Mouse (Mus musculus): Measurements from ENCODE around the gene F13b.

The F13b gene

DNA sequence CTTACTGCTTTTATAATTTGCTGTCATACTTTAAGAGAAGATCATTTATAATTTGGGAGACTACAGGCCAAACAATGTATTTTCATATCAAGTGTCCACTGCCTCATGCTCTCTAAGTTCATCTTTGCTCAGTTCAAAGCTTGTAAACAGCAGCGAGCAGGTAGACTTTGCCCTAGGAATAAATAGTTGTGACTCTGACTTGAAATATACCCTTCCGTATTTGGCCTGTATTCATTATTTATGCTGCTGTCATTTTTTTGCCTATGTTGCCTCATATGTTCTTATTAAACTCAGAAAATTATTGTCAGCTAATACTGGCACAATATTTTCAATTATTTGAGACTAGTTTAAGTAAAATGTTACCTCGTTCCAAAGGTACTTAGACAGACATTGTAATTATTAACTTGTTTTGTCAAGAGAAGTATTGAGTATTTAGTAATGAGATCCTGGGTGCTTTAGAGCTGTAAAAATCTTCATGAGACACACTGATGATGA lies at the start of gene F13b:
F13b (plus strand) TSS at position 445 of the 495 bp plus-strand sequence.
- no peak for DNase-seq

DNA sequence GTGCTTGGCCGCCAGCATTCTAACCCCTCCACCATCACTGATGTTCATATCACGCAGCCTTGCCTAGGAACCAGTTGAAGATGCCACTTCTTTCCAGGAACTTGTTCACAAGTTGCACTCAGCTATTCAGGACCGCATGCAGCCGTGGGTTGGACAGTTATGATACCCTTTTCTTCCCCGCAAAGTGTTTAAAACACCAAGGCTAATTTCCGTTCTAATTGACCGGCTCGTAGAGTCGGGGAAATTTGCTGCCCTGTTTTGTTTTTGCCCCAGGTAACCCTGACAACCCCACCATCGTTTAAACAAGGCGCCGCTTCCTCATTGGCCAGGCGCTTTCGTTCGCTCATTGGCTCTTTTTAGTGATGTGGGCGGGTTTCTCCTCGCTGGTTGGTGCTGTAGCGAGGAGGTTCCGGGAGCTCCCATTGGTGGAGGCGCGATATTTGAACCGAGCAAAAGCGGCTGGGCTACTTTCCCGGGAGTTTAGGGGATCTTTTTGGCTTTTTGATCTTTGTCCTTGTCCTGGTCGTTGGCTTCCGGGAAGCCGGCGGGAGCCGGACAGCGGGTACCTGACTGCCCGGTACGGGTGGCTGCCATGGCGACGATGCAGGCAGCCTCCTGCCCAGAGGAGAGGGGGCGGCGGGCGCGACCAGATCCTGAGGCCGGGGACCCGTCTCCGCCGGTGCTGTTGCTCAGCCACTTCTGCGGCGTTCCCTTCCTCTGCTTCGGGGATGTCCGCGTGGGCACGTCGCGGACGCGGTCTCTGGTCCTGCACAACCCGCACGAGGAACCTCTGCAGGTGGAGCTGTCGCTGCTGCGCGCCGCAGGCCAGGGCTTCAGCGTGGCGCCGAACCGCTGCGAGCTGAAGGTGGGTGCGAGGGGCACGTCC lies 46.9 kb upstream of the F13b start, which contains the start of gene Aspm:
Aspm (plus strand) TSS at position 433 of the 886 bp plus-strand sequence.
- DNase-seq: peak; percentile 94 to 96

DNA sequence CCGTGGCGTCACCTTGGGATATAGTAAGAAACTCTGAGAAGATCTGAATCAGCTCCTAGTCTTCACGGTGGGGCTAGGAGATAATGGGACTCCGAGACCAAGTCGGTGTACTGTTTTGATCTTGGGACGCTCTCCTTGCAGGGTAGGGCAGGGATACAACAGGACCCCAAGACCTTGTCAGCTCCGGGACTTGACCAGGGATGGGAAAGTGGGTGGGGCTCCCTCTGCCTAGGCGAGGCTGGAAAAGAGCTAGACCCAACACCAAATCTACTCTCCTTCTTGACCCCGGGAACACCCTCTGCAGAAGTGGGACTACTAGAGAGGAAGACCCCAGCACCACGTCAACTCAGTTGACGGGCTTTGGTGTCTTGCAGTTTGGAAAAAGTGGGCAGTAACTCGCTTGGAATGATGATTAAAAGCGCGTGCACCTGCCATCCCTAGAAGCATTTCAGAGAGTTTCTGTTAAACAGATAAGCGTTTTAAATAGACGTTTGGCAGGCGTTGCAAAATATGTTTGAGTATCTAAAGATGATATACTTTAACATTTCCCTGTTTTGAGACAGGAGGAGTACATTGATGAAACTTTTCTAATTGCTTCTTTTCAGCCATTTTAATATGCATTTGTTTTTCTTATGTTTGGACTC lies 46.2 kb upstream of the F13b start:
- peak in 1 of 2 experiments; percentile 28 for DNase-seq

DNA sequence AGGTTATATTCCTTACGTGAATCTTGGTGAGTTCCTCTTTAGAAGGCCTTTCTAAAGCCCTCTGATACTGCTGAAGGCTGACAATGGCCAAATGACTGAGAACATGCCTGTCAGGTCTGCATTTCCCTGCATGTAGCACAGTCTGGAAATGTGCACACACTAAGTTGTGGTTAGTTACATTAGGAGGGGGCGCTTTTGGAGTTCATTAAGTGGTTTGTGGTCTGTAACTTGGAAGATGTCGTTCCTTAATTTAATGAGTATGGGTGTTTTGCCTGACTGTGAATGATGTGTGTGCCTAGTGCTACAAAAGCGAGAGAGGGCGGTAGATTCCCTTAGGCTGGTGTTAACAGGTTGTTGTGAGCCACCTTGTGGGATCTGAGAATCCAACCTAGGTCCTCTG lies 40.7 kb upstream of the F13b start:
- DNase-seq: no peak

DNA sequence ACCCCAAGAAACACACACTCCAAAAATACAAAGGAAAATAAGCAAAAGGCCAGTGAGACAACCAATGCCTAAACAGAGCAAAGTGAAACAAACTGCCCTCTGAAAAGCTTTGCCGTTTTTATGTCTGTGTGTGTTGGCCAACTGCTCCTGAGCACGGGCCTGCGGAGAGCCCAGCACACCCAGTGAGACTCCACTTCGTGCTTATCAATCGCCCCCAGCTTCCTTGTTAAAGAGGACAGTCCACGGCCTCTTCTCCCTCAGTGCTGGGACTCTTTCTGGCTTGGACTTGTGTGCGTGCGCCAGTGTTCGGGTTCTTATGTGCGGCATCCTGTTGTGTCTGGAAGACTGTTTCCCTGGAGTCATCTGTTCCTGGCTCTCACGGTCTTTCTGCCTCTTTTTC lies 35.6 kb upstream of the F13b start:
- DNase-seq: no peak

DNA sequence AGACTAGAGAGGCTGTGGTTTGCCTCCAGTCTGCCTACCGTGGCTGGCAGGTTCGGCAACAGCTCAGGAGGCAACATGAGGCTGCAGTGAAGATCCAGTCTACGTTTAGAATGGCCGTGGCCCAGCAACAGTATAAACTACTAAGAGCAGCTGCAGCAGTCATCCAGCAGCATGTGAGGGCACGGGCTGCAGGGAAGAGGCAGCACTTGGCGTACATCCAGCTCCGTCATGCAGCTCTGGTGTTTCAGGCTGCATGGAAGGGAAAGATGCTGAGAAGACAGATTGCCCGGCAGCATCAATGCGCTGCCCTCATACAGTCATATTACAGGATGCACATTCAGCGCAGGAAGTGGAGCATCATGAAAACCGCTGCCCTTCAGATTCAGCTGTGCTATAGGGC lies 22.6 kb upstream of the F13b start:
- no peak for DNase-seq

DNA sequence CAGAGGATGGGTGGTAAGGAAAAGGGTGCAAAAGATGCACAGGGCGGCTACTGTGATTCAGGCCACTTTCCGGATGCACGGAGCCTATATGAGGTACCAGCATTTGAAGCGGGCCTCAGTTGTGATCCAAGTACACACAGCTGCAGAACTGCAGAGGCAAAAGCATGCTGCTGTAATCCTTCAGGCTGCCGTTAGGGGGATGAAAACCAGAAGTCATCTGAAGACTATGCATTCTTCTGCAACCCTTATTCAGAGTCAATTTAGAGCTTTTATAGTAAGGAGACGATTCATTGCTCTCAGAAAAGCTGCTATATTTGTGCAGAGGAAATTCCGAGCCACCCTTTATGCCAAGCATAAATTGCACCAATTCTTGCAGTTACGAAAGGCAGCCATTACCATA lies 21.3 kb upstream of the F13b start:
- DNase-seq: no peak

DNA sequence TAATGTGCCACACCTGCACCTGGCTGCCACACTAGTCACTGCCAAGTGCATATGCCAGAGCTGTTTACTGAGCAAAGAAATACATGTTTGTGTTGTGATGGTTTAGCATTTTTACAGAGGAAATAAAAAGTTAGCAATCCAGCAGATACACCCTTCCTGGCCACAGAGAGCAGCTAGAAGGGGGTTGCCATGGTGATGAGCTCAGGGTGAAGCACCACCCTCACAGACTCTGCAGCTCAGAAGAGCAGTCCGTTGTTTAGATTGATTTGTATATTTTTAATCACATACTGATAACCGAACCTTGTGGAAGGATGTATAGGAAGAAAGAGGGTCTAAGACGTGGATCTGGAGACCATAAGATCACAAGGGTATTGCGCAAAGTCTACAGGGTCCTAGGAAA lies 20.4 kb upstream of the F13b start:
- DNase-seq: no peak

DNA sequence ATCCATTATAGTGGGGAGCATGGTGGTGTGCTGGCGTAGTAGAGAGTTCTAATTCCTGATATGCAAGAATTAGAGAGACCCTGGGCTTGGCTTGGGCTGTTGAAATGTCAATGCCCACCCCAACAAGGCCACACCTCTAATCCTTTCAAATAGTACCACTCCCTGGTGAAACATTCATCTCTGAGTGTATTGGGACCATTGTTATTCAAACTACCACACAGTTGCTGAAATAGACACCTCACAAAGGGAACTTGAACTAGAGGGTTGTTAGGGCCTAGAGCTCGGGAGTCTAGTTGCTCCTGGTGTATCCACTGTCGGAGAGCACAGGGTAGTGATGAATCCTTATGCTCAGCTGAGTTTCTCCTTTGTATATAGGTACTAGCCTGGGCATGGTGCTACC lies 6.9 kb upstream of the F13b start:
- DNase-seq: no peak

DNA sequence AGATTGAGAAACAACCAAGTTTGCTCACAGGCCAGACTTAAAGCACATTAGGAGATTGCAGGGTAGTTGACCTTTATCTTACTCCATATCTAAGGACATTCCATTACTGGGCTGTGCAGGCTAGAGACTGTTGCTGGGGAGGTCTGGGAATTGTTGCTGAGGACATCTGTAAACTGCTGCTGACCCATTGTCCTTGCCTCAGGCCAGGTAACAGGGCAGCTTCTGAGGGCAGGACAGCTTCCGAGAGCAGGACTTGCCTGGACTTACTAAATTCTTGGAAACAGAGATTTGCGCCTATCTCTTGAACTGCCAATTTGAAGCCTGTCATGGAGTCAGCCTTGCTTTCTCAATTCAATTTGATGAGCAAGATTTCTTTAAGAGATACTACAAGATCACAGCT lies 6.1 kb upstream of the F13b start:
- no peak for DNase-seq

DNA sequence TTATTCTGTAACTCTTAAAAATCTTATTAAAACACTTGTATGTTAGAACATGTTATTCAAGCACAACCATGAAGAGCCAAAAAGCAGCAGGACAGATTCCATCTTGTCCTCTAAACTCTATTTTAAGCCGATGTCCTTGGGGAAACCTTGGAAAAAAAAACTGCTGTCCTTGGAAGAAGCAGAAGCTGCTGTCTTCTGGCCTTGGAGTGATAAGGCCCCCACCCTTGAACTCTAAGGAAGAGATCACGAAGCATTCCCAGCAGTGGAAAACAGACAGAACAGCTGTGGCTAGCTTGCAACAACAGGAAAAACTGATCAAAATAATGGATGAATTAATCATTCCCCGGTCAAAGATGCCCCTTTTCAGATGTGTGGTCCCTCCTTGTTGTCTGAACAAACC lies 5.3 kb upstream of the F13b start:
- no peak for DNase-seq

DNA sequence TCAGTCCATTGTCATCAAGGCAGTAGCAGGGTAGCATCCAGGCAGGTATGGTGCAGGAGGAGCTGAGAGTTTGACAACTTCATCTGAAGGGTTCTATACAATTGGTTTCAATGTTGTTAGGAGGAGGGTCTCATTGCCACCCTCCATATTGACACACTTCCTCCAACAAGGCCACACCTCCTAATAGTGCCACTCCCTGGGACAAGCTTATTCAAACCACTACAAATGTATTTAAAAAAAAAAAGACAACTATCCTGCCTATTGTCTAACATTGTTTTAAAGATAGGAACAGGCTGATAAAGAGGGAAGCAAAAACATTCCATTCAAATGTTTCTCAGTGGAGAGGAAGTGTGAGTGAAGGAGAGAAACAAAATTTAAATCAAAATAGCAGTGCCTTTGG lies 1.8 kb upstream of the F13b start:
- DNase-seq: no peak

DNA sequence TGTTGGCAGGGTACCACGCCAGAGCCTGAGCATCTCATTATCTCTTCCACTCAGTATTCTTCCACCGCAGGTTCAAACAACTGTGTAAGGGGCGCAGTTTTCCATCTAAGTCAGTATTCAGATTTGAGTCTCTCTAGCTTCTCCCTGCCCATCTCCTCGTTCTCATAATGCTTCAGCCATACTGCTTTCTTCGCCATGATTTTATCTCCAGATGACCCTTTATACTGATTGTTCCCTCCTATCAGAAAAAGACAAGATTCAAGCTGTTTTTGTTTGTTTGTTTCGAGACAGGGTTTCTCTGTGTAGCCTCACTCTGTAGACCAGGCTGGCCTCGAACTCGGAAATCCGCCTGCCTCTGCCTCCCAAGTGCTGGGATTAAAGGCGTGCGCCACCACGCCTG lies 13.1 kb downstream of the F13b start:
- DNase-seq: peak in 1 of 2 experiments; percentile 9

DNA sequence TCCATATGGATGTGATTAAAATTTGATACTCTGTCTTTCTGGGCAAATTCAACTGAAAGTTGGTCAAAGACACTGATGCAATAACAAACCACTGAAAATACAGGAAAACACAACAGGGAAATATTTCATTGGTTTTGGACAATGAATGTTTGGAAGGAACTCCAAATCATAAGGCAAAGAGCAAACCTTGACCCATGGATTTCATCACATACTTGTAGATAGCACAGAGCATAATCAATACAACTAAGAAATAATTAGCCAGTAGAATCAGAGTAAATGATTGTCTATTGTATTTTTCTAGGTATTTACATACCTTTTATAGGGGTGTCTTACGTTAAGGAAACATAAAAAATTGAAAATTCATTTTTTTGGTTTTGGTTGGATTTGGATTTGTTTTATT lies 47.0 kb downstream of the F13b start:
- no peak for DNase-seq

DNA sequence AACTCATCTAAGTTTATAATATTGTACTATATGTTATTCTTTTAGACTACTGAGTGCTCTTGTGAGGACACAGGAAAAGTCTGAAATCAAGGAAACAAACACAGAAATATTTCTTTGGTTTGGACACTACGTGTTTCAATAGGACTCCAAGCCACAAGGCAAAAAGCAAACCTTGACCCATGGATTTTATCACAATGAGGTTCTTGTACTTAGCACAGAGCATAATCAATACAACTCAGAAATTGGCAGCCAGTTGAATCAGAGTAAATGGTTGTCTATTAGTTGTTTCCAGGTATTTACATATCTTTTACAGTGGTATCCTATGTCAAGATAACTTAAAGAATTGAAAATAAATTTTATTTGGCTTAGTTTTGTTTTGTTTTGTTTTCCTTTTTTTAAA lies 49.8 kb downstream of the F13b start:
- DNase-seq: no peak

DNA sequence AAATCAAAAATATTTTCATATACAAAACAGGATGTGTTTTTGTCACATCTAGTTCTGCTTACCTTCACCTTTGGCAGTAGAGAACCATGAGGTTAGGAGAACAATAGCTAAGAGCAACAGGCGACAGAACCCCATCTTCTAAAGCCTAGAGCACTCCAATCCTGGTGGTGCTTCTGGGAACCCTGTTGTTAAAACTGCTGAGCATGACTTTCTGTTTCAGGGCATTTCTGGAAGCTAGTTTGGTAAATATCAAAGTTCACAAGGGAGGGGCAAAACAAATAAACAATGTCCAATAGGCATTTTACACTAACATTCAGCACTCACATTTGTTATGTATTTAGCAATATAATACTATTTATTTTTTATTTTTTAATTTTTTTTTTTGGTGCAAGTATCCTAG lies 58.5 kb downstream of the F13b start, which contains the start of gene Cfhr1:
Cfhr1 (minus strand) TSS at position 249 of the 400 bp plus-strand sequence.
- no peak for DNase-seq

Data from kidney, postnatal 25 days (tissue).